Mouse (Mus musculus) neural tube, embryonic 12.5 days (tissue): ENCODE results near the gene Alkbh7. TPM values are rescaled to one million over a fixed set of nuclear protein-coding genes. Genes with fewer than 3 reads are reported as not detected.

Source experiments
- ATAC-seq: fragments of 200-750 bp; cut with Nextera tagmentation; 2 replicates; pipeline ENCODE4 v1.8.0; 2017; ENCODE audit warnings: low read depth, mild to moderate bottlenecking, moderate TSS enrichment, moderate library complexity; ENCODE audit not compliant: low FRiP score
- H3K27ac ChIP-seq: fragments of 300-500 bp; sonication (generic); 2 replicates; pipeline ENCODE4 v1.5.1; 2016
- H3K27me3 ChIP-seq: fragments of 300-500 bp; sonication (generic); replicated peaks from 2 replicates; pipeline ENCODE4 v1.6.1; 2016; ENCODE audit warnings: mild to moderate bottlenecking
- H3K36me3 ChIP-seq: fragments of 300-500 bp; sonication (generic); 2 replicates; pipeline ENCODE4 v1.6.1; 2016; ENCODE audit warnings: mild to moderate bottlenecking
- H3K4me1 ChIP-seq: fragments of 300-500 bp; sonication (generic); 2 replicates; pipeline ENCODE4 v1.6.1; 2016
- H3K4me2 ChIP-seq: fragments of 300-500 bp; sonication (generic); replicated peaks from 2 replicates; pipeline ENCODE4 v1.6.1; 2016; ENCODE audit warnings: mild to moderate bottlenecking
- H3K4me3 ChIP-seq: fragments of 300-500 bp; sonication (generic); 2 replicates; pipeline ENCODE4 v1.5.1; 2016
- H3K9ac ChIP-seq: fragments of 300-500 bp; sonication (generic); 2 replicates; pipeline ENCODE4 v1.6.1; 2016; ENCODE audit warnings: mild to moderate bottlenecking
- H3K9me3 ChIP-seq: fragments of 300-500 bp; sonication (generic); 2 replicates; pipeline ENCODE4 v1.6.1; 2016; ENCODE audit warnings: mild to moderate bottlenecking
- WGBS: fragments of 180-500 bp; shearing (Covaris S2); methylation state at CpG from one replicate; pipeline ENCODE4 v1.1.7; 2016; 5-methylcytosine and 5-hydroxymethylcytosine counted together
- polyA plus RNA-seq: library from polyadenylated mRNA; unstranded; fragments of >200 nt; fragmentation: Nextera tagmentation; extraction: Ambion mirVana; gene quantifications from 2 replicates; pipeline ENCODE4 v1.2.1, GENCODE M21; 2016

Gene Alkbh7
- polyA plus RNA-seq, 1 experiment from 2014 or later = 38.0 TPM

- Histone ChIP-seq H3K27ac (no peak overlapping the region), H3K4me1 (no peaks in the 10 kb centered on the region), H3K4me2 (no peak overlapping the region), H3K27me3 (0 out of 2 replicates have a peak, but pooled peaks cover 5% of the 10 kb centered on the region), H3K9ac (no peak overlapping the region), H3K9me3 (no peaks in the 10 kb centered on the region), H3K36me3 (no peaks in the 10 kb centered on the region), H3K4me3 (no peak overlapping the region)
- ATAC-seq = no peak
- WGBS = 68% methylated on average over 14 of the region's 14 CpGs
These were observed 23.0 kb upstream of the Alkbh7 start for GRCm38 (mm10) chr17:56973956-56974707.

GRCm38 (mm10) chr17:56974708-56975240 is 22.4 kb upstream of the Alkbh7 start:
- 75% methylated on average over 5 of the region's 5 CpGs for WGBS

GRCm38 (mm10) chr17:56975391-56975790 is 21.7 kb upstream of the Alkbh7 start:
- no peaks in the 10 kb centered on the region for H3K36me3 ChIP-seq
- no peak overlapping the region for H3K4me3 ChIP-seq
- no peak overlapping the region for H3K9ac ChIP-seq
- H3K9me3 ChIP-seq = no peaks in the 10 kb centered on the region
- WGBS = 76% methylated on average over 3 of the region's 3 CpGs
- ATAC-seq = no peak
- 0 out of 2 replicates have a peak, but pooled peaks cover 5% of the 10 kb centered on the region for H3K27me3 ChIP-seq
- H3K4me1 ChIP-seq = no peaks in the 10 kb centered on the region
- H3K27ac ChIP-seq = no peak overlapping the region
- no peak overlapping the region for H3K4me2 ChIP-seq

More at GRCm38 (mm10) chr17:56974708-56975240, 22.4 kb upstream of the Alkbh7 start:
- no peaks in the 10 kb centered on the region for H3K36me3 ChIP-seq
- no peaks in the 10 kb centered on the region for H3K9me3 ChIP-seq
- H3K4me2 ChIP-seq = no peak overlapping the region
- H3K4me3 ChIP-seq = no peak overlapping the region
- ATAC-seq = no peak
- no peaks in the 10 kb centered on the region for H3K4me1 ChIP-seq
- H3K27ac ChIP-seq = no peak overlapping the region
- H3K9ac ChIP-seq = no peak overlapping the region
- H3K27me3 ChIP-seq = 0 out of 2 replicates have a peak, but pooled peaks cover 5% of the 10 kb centered on the region

- H3K27ac ChIP-seq = no peak overlapping the region
- no peak for ATAC-seq
- 0 out of 2 replicates have a peak, but pooled peaks cover 5% of the 10 kb centered on the region for H3K27me3 ChIP-seq
- no peak overlapping the region for H3K4me2 ChIP-seq
- no peaks in the 10 kb centered on the region for H3K36me3 ChIP-seq
- no peaks in the 10 kb centered on the region for H3K4me1 ChIP-seq
- H3K9me3 ChIP-seq = no peaks in the 10 kb centered on the region
- H3K9ac ChIP-seq = no peak overlapping the region
- no peak overlapping the region for H3K4me3 ChIP-seq
- WGBS = 83% methylated on average over 8 of the region's 8 CpGs
These were observed 20.4 kb upstream of the Alkbh7 start for GRCm38 (mm10) chr17:56976531-56977390.

- no peaks in the 10 kb centered on the region for H3K36me3 ChIP-seq
- no peak overlapping the region for H3K27ac ChIP-seq
- ATAC-seq = no peak
- no peak overlapping the region for H3K4me3 ChIP-seq
- H3K9ac ChIP-seq = no peak overlapping the region
- 21% methylated on average over 4 of the region's 8 CpGs for WGBS
- H3K4me2 ChIP-seq = no peak overlapping the region
- H3K4me1 ChIP-seq = no peaks in the 10 kb centered on the region
- H3K27me3 ChIP-seq = 0 out of 2 replicates have a peak, but pooled peaks cover 3% of the 10 kb centered on the region
- no peaks in the 10 kb centered on the region for H3K9me3 ChIP-seq
These were observed 17.6 kb upstream of the Alkbh7 start for GRCm38 (mm10) chr17:56979524-56979923.

GRCm38 (mm10) chr17:56981049-56981448 is 16.1 kb upstream of the Alkbh7 start:
- H3K27me3 ChIP-seq = no peaks in the 10 kb centered on the region
- WGBS = 79% methylated on average over 7 of the region's 7 CpGs
- H3K36me3 ChIP-seq = no peaks in the 10 kb centered on the region
- H3K9ac ChIP-seq = no peak overlapping the region
- no peaks in the 10 kb centered on the region for H3K9me3 ChIP-seq
- no peak overlapping the region for H3K4me3 ChIP-seq
- no peak overlapping the region for H3K4me2 ChIP-seq
- no peak overlapping the region for H3K27ac ChIP-seq
- H3K4me1 ChIP-seq = no peaks in the 10 kb centered on the region
- no peak for ATAC-seq

GRCm38 (mm10) chr17:56982013-56982412 is 15.1 kb upstream of the Alkbh7 start, which contains the start of gene Acer1:
Gene Acer1, minus strand, starts transcription at chr17:56982126.
- Histone ChIP-seq H3K4me2 (no peak within 1 kb of the TSS), H3K27me3 (no peaks in the 10 kb centered on the region), H3K9me3 (no peaks in the 10 kb centered on the region), H3K4me1 (no peaks in the 10 kb centered on the region), H3K36me3 (no peaks in the 10 kb centered on the region), H3K4me3 (no peak within 1 kb of the TSS), H3K9ac (no peak within 1 kb of the TSS), H3K27ac (no peak within 1 kb of the TSS)
- no peak for ATAC-seq
- 80% methylated on average over 5 of the region's 5 CpGs for WGBS

GRCm38 (mm10) chr17:56984886-56985285 is 12.3 kb upstream of the Alkbh7 start:
- no peak overlapping the region for H3K4me2 ChIP-seq
- ATAC-seq = no peak
- no peaks in the 10 kb centered on the region for H3K27me3 ChIP-seq
- H3K36me3 ChIP-seq = no peaks in the 10 kb centered on the region
- WGBS = 86% methylated on average over 9 of the region's 9 CpGs
- no peaks in the 10 kb centered on the region for H3K9me3 ChIP-seq
- no peak overlapping the region for H3K9ac ChIP-seq
- no peak overlapping the region for H3K27ac ChIP-seq
- no peak overlapping the region for H3K4me3 ChIP-seq
- H3K4me1 ChIP-seq = no peaks in the 10 kb centered on the region

- H3K9me3 ChIP-seq = no peaks in the 10 kb centered on the region
- ATAC-seq = no peak
- no peaks in the 10 kb centered on the region for H3K27me3 ChIP-seq
- 0 out of 2 replicates have a peak, but pooled peaks cover under 1% of the 10 kb centered on the region for H3K4me1 ChIP-seq
- H3K27ac ChIP-seq = no peak overlapping the region
- H3K9ac ChIP-seq = no peak overlapping the region
- H3K4me2 ChIP-seq = no peak overlapping the region
- H3K4me3 ChIP-seq = no peak overlapping the region
- no peaks in the 10 kb centered on the region for H3K36me3 ChIP-seq
- WGBS = 59% methylated on average over 3 of the region's 3 CpGs
These were observed 11.5 kb upstream of the Alkbh7 start for GRCm38 (mm10) chr17:56985656-56986055.

GRCm38 (mm10) chr17:56986105-56986805 is 10.9 kb upstream of the Alkbh7 start:
- Histone ChIP-seq H3K9ac (no peak overlapping the region), H3K4me1 (peaks cover 6% of the 10 kb centered on the region), H3K27me3 (no peaks in the 10 kb centered on the region), H3K4me3 (no peak overlapping the region), H3K36me3 (no peaks in the 10 kb centered on the region), H3K4me2 (no peak overlapping the region), H3K9me3 (no peaks in the 10 kb centered on the region), H3K27ac (no peak overlapping the region)
- ATAC-seq = no peak
- 85% methylated on average over 3 of the region's 3 CpGs for WGBS

- Histone ChIP-seq H3K4me3 (no peak overlapping the region), H3K4me2 (no peak overlapping the region), H3K27me3 (no peaks in the 10 kb centered on the region), H3K36me3 (peaks cover 14% of the 10 kb centered on the region), H3K9me3 (no peaks in the 10 kb centered on the region), H3K4me1 (peaks cover 7% of the 10 kb centered on the region), H3K9ac (no peak overlapping the region), H3K27ac (no peak overlapping the region)
- no peak for ATAC-seq
- 87% methylated on average over 7 of the region's 7 CpGs for WGBS
These were observed 8.7 kb upstream of the Alkbh7 start for GRCm38 (mm10) chr17:56988441-56988840.
